Mouse (Mus musculus) heart, postnatal 0 days (tissue): Measurements from ENCODE around the gene Trim69.

ENCODE experiments used
- CTCF ChIP-seq: IDR thresholded peaks from 2 replicates; pipeline ENCODE4 v1.5.1; 2016; ENCODE audit warnings: antibody characterized with exemption, control low read depth, low read depth
- EP300 ChIP-seq: IDR thresholded peaks from 2 replicates; pipeline ENCODE4 v1.6.1; 2016; ENCODE audit warnings: antibody characterized with exemption, low read depth

- TF ChIP-seq CTCF: no peak
- TF ChIP-seq EP300: no peak
Observed at GRCm38 (mm10) chr2:122143111-122143510, 17.4 kb upstream of the Trim69 start.
